Mouse (Mus musculus) forebrain, embryonic 11.5 days (tissue): ENCODE measurements at regions not wholly inside any gene's neighbourhood (a gene's known extent, or its start where the extent isn't known, plus 50 kb on each side); places are given as distances from the start of the nearest gene placed in this dataset.
A peak's percentile ranks its signal among the peaks of the same experiment; 100 is the strongest.

Experiments
- ATAC-seq: fragments of 200-750 bp; cut with Nextera tagmentation; replicated peaks from 2 replicates; pipeline ENCODE4 v1.8.0; 2017; ENCODE audit warnings: moderate TSS enrichment; ENCODE audit not compliant: low FRiP score
- DNase-seq: peaks from one replicate; pipeline ENCODE4 v3.0.0-alpha.2; 2017; ENCODE audit warnings: low spot score
- H3K27ac ChIP-seq: fragments of 300-500 bp; sonication (generic); 2 replicates; pipeline ENCODE4 v1.5.1; 2014; ENCODE audit warnings: low read depth, low read length
- H3K27me3 ChIP-seq: fragments of 300-500 bp; sonication (generic); 2 replicates; pipeline ENCODE4 v1.6.1; 2014; ENCODE audit warnings: mild to moderate bottlenecking, low read length, mixed read lengths; ENCODE audit not compliant: control insufficient read depth, insufficient read depth
- H3K36me3 ChIP-seq: fragments of 300-500 bp; sonication (generic); 2 replicates; pipeline ENCODE4 v1.6.1; 2014; ENCODE audit warnings: mild to moderate bottlenecking, low read length, moderate library complexity, mixed read lengths; ENCODE audit not compliant: control insufficient read depth, insufficient read depth
- H3K4me1 ChIP-seq: fragments of 300-500 bp; sonication (generic); replicated peaks from 2 replicates; pipeline ENCODE4 v1.6.1; 2014; ENCODE audit warnings: low read length, mixed read lengths; ENCODE audit not compliant: control insufficient read depth, insufficient read depth
- H3K4me2 ChIP-seq: fragments of 300-500 bp; sonication (generic); 2 replicates; pipeline ENCODE4 v1.6.1; 2014; ENCODE audit warnings: low read depth, mild to moderate bottlenecking, low read length, moderate library complexity, mixed read lengths; ENCODE audit not compliant: severe bottlenecking
- H3K4me3 ChIP-seq: fragments of 300-500 bp; sonication (generic); 2 replicates; pipeline ENCODE4 v1.5.1; 2014; ENCODE audit warnings: low read depth, low read length
- H3K9ac ChIP-seq: fragments of 300-500 bp; sonication (generic); 2 replicates; pipeline ENCODE4 v1.6.1; 2014; ENCODE audit warnings: low read length
- H3K9me3 ChIP-seq: fragments of 300-500 bp; sonication (generic); 2 replicates; pipeline ENCODE4 v1.6.1; 2016; ENCODE audit warnings: low read length, mixed read lengths; ENCODE audit not compliant: control insufficient read depth
- WGBS: fragments of 180-500 bp; shearing (Covaris S2); extraction: QIAGEN DNeasy Blood & Tissue Kit; methylation state at CpG from one replicate; pipeline ENCODE4 v1.1.7; 2014; 5-methylcytosine and 5-hydroxymethylcytosine counted together

- no peak for ATAC-seq
- H3K9me3 ChIP-seq = no peaks in the 10 kb centered on the region
- H3K4me1 ChIP-seq = no peaks in the 10 kb centered on the region
- no peak for DNase-seq
- no peak overlapping the region for H3K4me2 ChIP-seq
- H3K27ac ChIP-seq = no peak overlapping the region
- WGBS = 73% methylated on average over 4 of the region's 4 CpGs
- no peak overlapping the region for H3K9ac ChIP-seq
- H3K4me3 ChIP-seq = no peak overlapping the region
- no peaks in the 10 kb centered on the region for H3K36me3 ChIP-seq
- no peaks in the 10 kb centered on the region for H3K27me3 ChIP-seq
These were observed 80.0 kb upstream of the Hpgds start for GRCm38 (mm10) chr6:65224723-65225122.

DNA sequence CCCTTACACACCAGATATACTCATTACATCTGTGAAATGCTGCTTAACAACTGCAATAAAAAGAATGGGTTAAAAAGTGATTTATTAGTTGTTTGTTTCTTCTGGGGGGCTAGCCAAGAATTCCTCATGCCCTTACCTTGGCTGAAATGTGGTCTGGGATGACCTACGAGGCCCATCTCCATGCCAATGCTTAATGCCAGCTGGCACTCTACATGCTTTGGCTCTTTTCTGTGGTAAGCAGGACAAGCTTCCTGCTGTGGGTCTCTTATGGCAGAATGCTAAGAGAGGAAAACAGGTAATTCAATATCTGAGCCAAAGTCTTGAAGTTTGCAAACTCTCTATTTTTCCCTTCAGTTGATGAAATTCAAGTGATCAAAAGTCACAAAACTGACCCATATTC lies 117.9 kb upstream of the Hpgds start:
- no peak overlapping the region for H3K4me2 ChIP-seq
- H3K27me3 ChIP-seq = no peaks in the 10 kb centered on the region
- H3K4me3 ChIP-seq = no peak overlapping the region
- no peak overlapping the region for H3K9ac ChIP-seq
- ATAC-seq (no peak), DNase-seq (no peak)
- H3K4me1 ChIP-seq = no peaks in the 10 kb centered on the region
- 91% methylated on average over 1 of the region's 1 CpGs for WGBS
- H3K27ac ChIP-seq = no peak overlapping the region
- H3K36me3 ChIP-seq = no peaks in the 10 kb centered on the region
- no peaks in the 10 kb centered on the region for H3K9me3 ChIP-seq

DNA sequence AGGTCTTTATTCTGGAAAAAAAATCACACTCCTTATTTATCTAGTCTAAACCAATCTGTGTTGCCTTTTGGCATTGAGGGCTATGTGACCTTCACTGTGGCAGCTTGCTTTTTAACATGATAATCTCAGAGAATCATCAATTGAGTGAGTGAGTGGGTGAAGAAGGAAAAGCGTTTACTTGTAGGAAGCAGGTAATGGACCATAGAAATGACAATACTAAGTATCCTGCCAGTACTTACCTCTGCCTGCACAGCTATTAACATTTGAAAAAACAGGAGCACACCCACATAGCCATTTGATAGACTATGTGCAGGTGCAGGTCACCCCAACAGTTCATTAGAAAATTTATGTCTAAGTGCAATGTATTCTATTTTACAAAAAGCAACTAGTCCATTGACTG lies 110.2 kb upstream of the C130060K24Rik start:
- H3K9me3 ChIP-seq = no peaks in the 10 kb centered on the region
- H3K4me3 ChIP-seq = no peak overlapping the region
- H3K9ac ChIP-seq = no peak overlapping the region
- ATAC-seq (no peak), DNase-seq (no peak)
- no peak overlapping the region for H3K4me2 ChIP-seq
- no peaks in the 10 kb centered on the region for H3K27me3 ChIP-seq
- H3K4me1 ChIP-seq = no peaks in the 10 kb centered on the region
- WGBS = 82% methylated on average over 1 of the region's 1 CpGs
- no peak overlapping the region for H3K27ac ChIP-seq
- H3K36me3 ChIP-seq = no peaks in the 10 kb centered on the region

- Histone ChIP-seq H3K4me2 (no peak overlapping the region), H3K27me3 (no peaks in the 10 kb centered on the region), H3K9ac (no peak overlapping the region), H3K4me1 (no peaks in the 10 kb centered on the region), H3K9me3 (no peaks in the 10 kb centered on the region), H3K4me3 (no peak overlapping the region), H3K36me3 (no peaks in the 10 kb centered on the region), H3K27ac (peak overlapping the region; percentile 69; the same call in 1 of the 2 replicates)
- peak; percentile 78 for ATAC-seq
- DNase-seq = peak; percentile 61
- WGBS = 13% methylated on average over 1 of the region's 1 CpGs
These were observed 70.7 kb upstream of the C130060K24Rik start for GRCm38 (mm10) chr6:65310176-65310575.

GRCm38 (mm10) chr6:65310840-65311620 lies 69.9 kb upstream of the C130060K24Rik start:
- peak; percentile 51 for DNase-seq
- Histone ChIP-seq H3K27ac (peak overlapping the region; percentile 63), H3K36me3 (no peaks in the 10 kb centered on the region), H3K4me2 (no peak overlapping the region), H3K4me1 (no peaks in the 10 kb centered on the region), H3K9ac (no peak overlapping the region), H3K9me3 (no peaks in the 10 kb centered on the region), H3K4me3 (no peak overlapping the region), H3K27me3 (no peaks in the 10 kb centered on the region)
- peak; percentile 92 for ATAC-seq
- 11% methylated on average over 11 of the region's 11 CpGs for WGBS

GRCm38 (mm10) chr6:65311778-65312177 lies 69.1 kb upstream of the C130060K24Rik start:
- Histone ChIP-seq H3K4me3 (no peak overlapping the region), H3K9me3 (no peaks in the 10 kb centered on the region), H3K4me1 (no peaks in the 10 kb centered on the region), H3K36me3 (no peaks in the 10 kb centered on the region), H3K27ac (no peak overlapping the region), H3K27me3 (no peaks in the 10 kb centered on the region), H3K9ac (no peak overlapping the region), H3K4me2 (no peak overlapping the region)
- DNase-seq = no peak
- ATAC-seq = no peak
